Mouse (Mus musculus) gastrocnemius, postnatal 25 days (tissue): ENCODE measurements around the gene Prpf19. TPM values are rescaled to one million over a fixed set of nuclear protein-coding genes. Genes with fewer than 3 reads are reported as not detected.

Source experiments
- DNase-seq: peaks from one replicate; pipeline ENCODE4 v3.0.0; 2022
- total RNA-seq, 2 experiments: library from RNA; stranded (reverse); gene quantifications; 1 replicate in 1 of 2; 2 replicates in 1 of 2; pipeline ENCODE4 v1.2.3; 2021

The Prpf19 gene
- total RNA-seq, 2 experiments from 2014 or later: 149 to 172 TPM

DNA sequence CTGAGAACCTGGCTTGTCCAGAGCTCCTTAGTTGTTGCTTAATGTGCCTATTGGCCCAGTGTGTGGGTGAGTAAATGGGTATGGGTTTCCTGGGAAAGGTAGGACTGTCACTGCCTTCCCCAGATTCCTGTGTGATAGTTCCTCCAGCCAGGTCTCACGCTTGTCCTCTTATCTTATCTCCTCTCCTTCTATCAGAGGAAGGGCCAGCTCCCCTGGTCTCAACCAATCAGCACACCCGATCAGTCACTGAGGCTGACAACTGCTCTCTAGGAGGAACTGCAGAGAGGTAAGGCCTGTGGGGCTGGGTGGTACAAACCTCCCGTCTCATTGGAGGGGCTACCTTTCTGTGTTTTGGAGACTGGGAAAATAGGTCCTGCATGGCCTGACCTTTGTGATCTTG lies 43.7 kb downstream of the Prpf19 start:
- DNase-seq: no peak

DNA sequence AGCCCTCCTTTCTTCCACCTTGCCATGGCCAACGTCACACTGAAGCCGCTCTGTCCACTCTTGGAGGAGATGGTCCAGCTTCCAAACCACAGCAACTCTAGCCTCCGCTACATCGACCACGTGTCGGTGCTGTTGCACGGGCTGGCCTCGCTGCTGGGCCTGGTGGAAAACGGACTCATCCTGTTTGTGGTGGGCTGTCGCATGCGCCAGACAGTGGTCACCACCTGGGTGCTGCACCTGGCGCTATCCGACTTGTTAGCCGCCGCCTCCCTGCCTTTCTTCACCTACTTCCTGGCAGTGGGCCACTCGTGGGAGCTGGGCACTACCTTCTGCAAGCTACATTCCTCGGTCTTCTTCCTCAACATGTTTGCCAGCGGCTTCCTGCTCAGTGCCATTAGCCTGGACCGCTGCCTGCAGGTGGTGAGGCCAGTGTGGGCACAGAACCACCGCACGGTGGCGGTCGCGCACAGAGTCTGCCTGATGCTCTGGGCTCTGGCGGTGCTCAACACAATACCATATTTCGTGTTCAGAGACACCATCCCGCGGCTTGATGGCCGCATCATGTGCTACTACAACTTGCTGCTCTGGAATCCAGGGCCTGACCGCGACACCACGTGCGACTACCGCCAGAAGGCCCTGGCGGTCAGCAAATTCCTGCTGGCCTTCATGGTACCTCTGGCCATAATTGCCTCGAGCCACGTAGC lies 45.2 kb downstream of the Prpf19 start:
- DNase-seq: peak; percentile 35

DNA sequence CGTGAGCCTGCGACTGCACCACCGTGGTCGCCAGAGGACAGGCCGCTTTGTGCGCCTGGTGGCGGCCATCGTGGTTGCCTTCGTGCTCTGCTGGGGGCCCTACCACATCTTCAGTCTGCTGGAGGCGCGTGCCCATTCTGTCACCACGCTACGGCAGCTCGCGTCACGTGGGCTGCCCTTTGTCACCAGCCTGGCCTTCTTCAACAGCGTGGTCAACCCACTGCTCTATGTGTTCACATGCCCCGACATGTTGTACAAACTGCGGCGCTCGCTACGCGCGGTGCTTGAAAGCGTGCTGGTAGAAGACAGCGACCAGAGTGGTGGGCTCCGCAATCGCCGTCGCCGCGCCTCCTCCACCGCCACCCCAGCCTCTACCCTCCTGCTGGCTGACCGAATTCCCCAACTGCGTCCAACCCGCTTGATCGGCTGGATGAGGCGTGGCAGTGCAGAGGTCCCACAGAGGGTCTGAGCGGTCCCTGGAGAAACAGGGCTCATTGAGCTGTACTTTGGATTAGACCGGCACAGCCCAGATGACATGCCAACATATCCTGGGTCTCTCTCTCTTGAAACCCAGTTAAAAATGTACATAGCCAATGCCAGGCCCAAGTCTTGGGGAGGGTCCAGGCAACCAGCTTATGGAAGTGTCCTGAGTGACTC lies 45.9 kb downstream of the Prpf19 start:
- DNase-seq: no peak

DNA sequence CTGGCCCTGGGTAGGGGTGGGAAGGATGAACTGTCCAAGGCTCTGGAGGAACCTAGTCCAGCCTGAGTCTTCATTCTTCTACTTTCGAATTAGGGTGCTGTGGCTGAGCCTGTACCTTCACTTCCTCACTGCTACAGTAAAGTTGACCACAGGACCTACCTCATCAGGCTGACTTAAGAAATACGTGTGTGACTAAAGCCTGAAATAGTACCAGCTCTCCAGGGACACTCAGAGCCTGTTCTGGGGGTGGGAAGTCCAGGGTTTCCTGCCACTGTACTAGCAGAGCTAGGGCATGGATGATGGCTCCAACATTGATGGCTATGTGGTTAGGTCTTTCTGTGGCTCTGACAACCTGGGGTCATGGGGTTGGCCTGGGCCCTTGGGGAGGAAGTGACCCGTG lies 48.9 kb downstream of the Prpf19 start:
- DNase-seq: no peak

DNA sequence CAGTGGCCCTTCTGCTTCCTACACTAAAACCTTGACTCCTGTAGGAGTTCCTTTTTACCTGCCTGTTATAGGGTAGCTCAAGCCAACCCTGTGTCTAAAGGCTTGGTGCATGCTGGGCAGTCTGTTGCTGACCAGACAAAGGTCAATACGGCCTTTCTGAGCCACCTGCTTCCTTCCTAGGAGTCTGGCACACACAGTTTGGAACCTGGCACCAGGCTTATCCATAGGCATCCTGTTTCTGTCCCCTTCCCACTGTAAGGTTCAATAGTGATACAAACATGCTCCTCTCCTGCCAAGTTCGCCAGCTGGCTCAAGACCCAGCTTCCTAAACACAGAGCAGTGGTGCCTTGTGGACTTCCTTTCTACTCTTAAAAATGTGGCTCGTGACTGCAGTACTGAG lies 51.5 kb downstream of the Prpf19 start:
- no peak for DNase-seq

DNA sequence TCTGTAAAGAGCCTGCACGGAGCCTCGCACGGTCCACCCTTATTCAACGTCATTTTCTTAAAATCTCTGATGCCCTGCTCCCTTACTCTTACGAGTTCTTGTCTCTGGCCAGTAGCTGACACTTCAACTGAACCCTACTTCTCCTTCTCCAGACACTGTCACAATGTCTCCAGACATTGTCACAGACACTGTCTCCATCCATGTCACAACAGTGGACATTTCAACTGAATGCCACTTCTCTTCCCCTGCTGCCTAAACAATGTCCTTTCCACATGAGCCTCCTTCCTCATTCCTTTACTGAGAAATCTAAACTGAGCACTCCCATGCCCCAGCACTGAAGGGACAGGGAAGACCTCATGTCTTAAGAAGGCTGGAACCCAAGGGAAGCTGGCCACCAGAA lies 52.2 kb downstream of the Prpf19 start:
- no peak for DNase-seq

DNA sequence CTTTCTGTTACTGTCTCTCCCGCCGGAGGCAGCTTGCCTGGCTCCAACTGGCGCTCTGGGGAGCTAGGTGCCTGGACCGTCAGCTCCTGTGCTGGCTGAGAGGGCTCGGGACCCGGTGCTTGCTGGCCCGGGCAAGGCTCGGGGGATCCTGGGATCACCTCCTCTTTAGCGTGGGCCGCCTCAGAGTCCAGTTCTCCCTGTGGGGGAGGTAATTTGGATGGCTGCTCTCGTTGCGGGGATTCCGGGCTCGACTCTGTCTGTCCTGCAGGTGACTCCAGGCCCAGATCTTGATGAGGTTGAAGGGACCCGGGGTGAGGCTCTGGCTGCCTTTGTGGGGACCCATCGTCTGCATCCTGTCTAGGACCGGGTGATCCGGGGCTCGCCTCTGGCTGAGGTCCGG lies 53.4 kb downstream of the Prpf19 start:
- DNase-seq: no peak

DNA sequence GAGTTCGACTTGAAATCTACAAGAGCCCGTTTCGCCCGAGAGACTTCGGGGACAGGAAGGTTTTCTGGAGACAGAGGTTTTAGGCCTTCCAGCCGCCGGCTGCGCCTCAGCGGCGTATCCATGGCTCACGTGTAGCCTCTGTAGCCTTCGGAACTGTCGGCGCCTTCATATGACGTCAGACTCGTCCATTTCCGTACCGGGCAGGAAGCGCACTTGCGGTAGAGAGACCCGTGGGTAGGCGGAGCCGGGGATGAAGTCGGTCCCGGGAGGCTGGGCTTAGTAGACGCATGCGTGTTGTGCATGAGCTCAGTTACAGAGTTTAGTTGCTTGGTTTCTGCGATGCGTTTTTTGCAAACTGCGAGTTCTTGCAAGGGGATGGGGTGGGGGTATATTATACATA lies 54.1 kb downstream of the Prpf19 start, which contains the start of gene Ccdc86:
TSS of gene Ccdc86 (minus strand) at position 155 of the 400 bp plus-strand sequence.
- peak; percentile 93 for DNase-seq

DNA sequence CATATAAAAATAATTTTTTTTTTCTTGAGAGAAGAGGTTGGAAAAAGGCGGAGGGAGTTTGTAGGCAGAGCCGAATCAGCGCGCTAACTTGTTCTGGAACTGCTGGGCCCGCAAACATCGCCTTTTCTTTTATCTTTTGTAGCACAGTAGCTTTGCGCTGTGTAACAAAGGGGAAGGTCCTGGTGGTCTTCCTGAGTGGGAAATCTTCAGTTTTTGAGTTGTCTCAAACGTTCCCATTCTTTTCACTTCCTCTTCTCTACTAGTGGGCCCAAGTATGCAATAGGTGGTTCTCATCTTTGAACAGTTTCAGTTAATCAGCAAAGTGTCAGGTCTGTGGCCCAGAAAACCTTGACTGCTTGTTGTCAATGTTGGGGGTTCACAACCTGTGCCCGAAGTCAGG lies 54.5 kb downstream of the Prpf19 start:
- no peak for DNase-seq

DNA sequence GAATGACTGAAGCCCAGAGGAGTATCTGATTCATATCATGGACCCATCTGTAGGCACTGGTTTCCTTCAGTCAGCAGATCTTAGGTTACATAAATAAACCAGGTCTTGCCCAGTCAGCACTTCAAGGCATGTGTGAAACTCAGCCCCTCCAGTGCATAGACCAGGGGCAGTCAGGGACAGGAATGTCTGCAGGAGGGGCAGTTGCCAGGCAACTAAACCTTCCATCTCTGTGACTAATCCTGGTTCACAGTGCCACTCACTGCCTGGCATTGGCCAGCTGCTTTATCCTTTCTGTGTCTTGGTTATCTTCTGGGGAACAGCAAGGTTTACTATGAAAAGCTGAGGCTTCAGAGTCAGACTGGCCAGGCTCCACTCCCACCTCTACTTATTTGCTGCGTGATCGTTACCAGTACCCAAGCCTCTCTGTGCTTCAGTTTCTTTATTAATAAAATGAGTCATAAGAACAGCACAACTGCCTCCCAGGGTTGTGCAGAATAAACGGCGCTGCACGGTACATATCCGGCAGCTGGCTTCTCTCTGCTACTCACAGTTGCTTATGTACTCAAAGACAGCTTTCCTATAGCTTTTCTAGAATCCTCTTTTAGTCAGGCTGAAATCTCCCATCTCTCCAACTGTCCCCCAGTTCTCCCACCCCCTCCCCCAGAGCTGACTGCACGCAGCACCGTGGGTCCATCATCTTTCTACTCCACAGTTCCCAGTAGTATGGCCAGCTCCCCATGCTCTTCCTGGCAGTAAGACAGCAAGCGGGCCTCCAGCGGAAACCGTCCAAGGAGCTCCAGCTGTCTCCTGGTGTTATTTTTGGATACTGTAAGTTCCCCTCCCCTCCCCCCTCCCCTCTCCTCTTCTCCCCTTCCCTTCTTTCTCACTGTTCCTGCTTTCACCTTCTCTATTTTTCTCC lies 57.2 kb downstream of the Prpf19 start:
- peak; percentile 73 for DNase-seq

Other genes starting within 250 kb of the Prpf19 start
- gene Pga5, start 217.2 kb upstream of the Prpf19 start, total RNA-seq: not detected
- 10 to 100 TPM; 23.9 to 26.2 TPM for gene Vps37c, start 206.5 kb upstream of the Prpf19 start, total RNA-seq
- gene Cd5, start 156.2 kb upstream of the Prpf19 start, total RNA-seq: under 1 TPM in 1 of 2 experiments, not detected in 1; 0.19 TPM
- under 1 TPM in 1 of 2 experiments, not detected in 1; 0.13 TPM for gene Cd6, start 65.2 kb upstream of the Prpf19 start, total RNA-seq
- gene Slc15a3, start 55.5 kb upstream of the Prpf19 start, total RNA-seq: under 1 TPM; 0.38 to 0.67 TPM
- 1 to 10 TPM; 5.8 to 8.4 TPM for gene Tmem132a, start 25.3 kb upstream of the Prpf19 start, total RNA-seq
- gene Tmem109, start 13.2 kb upstream of the Prpf19 start, total RNA-seq: 100 to 1,000 TPM; 190 to 210 TPM
- gene Zp1, start 25.4 kb downstream of the Prpf19 start, total RNA-seq: not detected
- not detected for gene Ptgdr2, start 41.9 kb downstream of the Prpf19 start, total RNA-seq
- gene Ccdc86, start 54.0 kb downstream of the Prpf19 start, total RNA-seq: 10 to 100 TPM; 10.5 to 15.5 TPM
- gene Ms4a10, start 79.4 kb downstream of the Prpf19 start, total RNA-seq: not detected
- not detected for gene Ms4a15, start 98.0 kb downstream of the Prpf19 start, total RNA-seq
- gene Ms4a18, start 122.8 kb downstream of the Prpf19 start, total RNA-seq: not detected
- gene Ms4a8a, start 185.9 kb downstream of the Prpf19 start, total RNA-seq: under 1 TPM; 0.33 to 0.88 TPM
- not detected for gene 1700017D01Rik, start 235.6 kb downstream of the Prpf19 start, total RNA-seq